ENCODE assay signal across 10 mouse cellular contexts in the genomic region with DNA sequence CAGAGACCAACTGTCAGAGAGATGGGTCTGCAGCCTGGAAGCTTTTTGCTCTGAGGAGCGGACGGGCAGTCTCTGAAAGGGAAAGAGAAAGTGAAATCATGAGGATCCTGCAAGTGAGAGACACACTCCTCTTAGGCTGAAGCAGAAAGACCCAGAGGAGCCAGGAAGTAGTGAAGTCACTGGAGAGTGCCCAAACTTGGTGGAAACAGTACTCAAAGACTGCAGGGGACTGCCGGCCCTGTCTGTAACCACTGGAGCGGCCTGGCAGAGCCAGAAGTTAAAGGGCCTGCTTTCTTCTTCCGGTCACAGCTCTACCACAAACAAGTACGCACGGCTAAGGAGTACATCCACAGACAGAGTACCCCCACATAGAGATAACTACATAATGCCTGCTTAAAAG.
DNase-seq lines count a peak whose midpoint lies in the region; ATAC-seq and TF ChIP-seq lines count a peak whose summit lies in the region.
"Had no signal": no experiment of that assay in that cellular context is flagged by ENCODE, and none has a peak within 500 bp of the region (broad histone marks: within the 10 kb centered on the region; RNA-seq: fewer than 3 reads in every experiment).

No protein-coding gene starts in this region.

- peak overlapping the region; percentile 44 for H3K4me3 ChIP-seq in spleen, adult 2 months (ENCODE audit: extremely low read depth, insufficient read depth, insufficient read length)
- no peak overlapping the region for H3K4me3 ChIP-seq in heart, embryonic 13.5 days
- H3K4me3 ChIP-seq in midbrain, embryonic 14.5 days (replicated peaks; ENCODE audit: low read depth, low read length), result no peak overlapping the region
- H3K4me3 ChIP-seq: embryonic facial prominence, embryonic 13.5 days; midbrain, embryonic 10.5 days had no signal

- ATAC-seq in heart, embryonic 13.5 days (ENCODE audit: extremely low read depth, insufficient number of reproducible peaks, low FRiP score, low TSS enrichment), result no peak
- ATAC-seq in midbrain, embryonic 14.5 days (ENCODE audit: low FRiP score, low TSS enrichment), result no peak

- H3K27ac ChIP-seq in spleen, adult 2 months (ENCODE audit: insufficient read depth, low read length), result peak overlapping the region; percentile 56
- peak overlapping the region; percentile 50 for H3K27ac ChIP-seq in heart, embryonic 13.5 days (replicated peaks)
- H3K27ac ChIP-seq in midbrain, embryonic 14.5 days (replicated peaks; ENCODE audit: low read depth, low read length), result no peak overlapping the region
- H3K27ac ChIP-seq: embryonic facial prominence, embryonic 13.5 days; midbrain, embryonic 10.5 days had no signal

- WGBS in spleen, adult 2 months, result 22% methylated on average over 7 of the region's 7 CpGs
- WGBS in heart, embryonic 13.5 days, result 69% methylated on average over 7 of the region's 7 CpGs
- WGBS in midbrain, embryonic 14.5 days, result 76% methylated on average over 7 of the region's 7 CpGs

- TF ChIP-seq CTCF in spleen, adult 2 months (IDR thresholded peaks at IDR 0.05; ENCODE audit: extremely low read depth, insufficient read depth, insufficient read length, insufficient replicate concordance), result no peak

- H3K27me3 ChIP-seq in spleen, adult 2 months (ENCODE audit: control insufficient read depth, insufficient read depth, low read length), result no peaks in the 10 kb centered on the region
- H3K27me3 ChIP-seq in heart, embryonic 13.5 days (replicated peaks), result no peaks in the 10 kb centered on the region
- H3K27me3 ChIP-seq in midbrain, embryonic 14.5 days (ENCODE audit: control insufficient read depth, insufficient read depth, low read length), result no peaks in the 10 kb centered on the region

- H3K9me3 ChIP-seq in heart, embryonic 13.5 days, result no peaks in the 10 kb centered on the region
- no peaks in the 10 kb centered on the region for H3K9me3 ChIP-seq in midbrain, embryonic 14.5 days (ENCODE audit: control insufficient read depth, low read length)
- H3K9me3 ChIP-seq: embryonic facial prominence, embryonic 13.5 days; midbrain, embryonic 10.5 days had no signal

- H3K4me1 ChIP-seq in spleen, adult 2 months (ENCODE audit: control insufficient read depth, insufficient read depth, insufficient read length), result peaks cover 5% of the 10 kb centered on the region; the same call in 1 of the 2 replicates
- H3K4me1 ChIP-seq in heart, embryonic 13.5 days, result peaks cover 29% of the 10 kb centered on the region
- H3K4me1 ChIP-seq in midbrain, embryonic 14.5 days (ENCODE audit: control insufficient read depth, insufficient read depth, low read length), result peaks cover 9% of the 10 kb centered on the region

- 0 out of 2 replicates have a peak overlapping the region, but pooled peaks have one; percentile 13 for H3K9ac ChIP-seq in heart, embryonic 13.5 days
- no peak overlapping the region for H3K9ac ChIP-seq in midbrain, embryonic 14.5 days (replicated peaks; ENCODE audit: low read length)
- H3K9ac ChIP-seq: embryonic facial prominence, embryonic 13.5 days had no signal

- no peak for TF ChIP-seq POLR2A in spleen, adult 2 months (IDR thresholded peaks at IDR 0.05; ENCODE audit: low read depth, low read length)

- DNase-seq in spleen, adult 2 months (ENCODE audit: low read depth in 1 of 2, low spot score in 2 of 2), result peak; percentile 5 to 7
- no peak for DNase-seq in spleen, adult 12 weeks (ENCODE audit: low spot score)
- peak; percentile 19 to 47 for DNase-seq in kidney, postnatal 25 days
- DNase-seq in thymus, postnatal 0 days (ENCODE audit: low spot score), result peak; percentile 21
- DNase-seq in gastrocnemius, postnatal 10 days, result no peak
- no peak for DNase-seq in midbrain, embryonic 14.5 days
- no peak for DNase-seq in urinary bladder, adult 18-20 months (ENCODE audit: low spot score in 2 of 2)

- peak overlapping the region; percentile 54; the same call in 1 of the 2 replicates for H3K4me2 ChIP-seq in heart, embryonic 13.5 days
- H3K4me2 ChIP-seq in midbrain, embryonic 14.5 days (ENCODE audit: low read length), result no peak overlapping the region
- H3K4me2 ChIP-seq: embryonic facial prominence, embryonic 13.5 days had no signal

- H3K36me3 ChIP-seq in spleen, adult 2 months (ENCODE audit: control insufficient read depth, insufficient read depth, low read length), result no peaks in the 10 kb centered on the region
- no peaks in the 10 kb centered on the region for H3K36me3 ChIP-seq in heart, embryonic 13.5 days
- H3K36me3 ChIP-seq in midbrain, embryonic 14.5 days (ENCODE audit: control insufficient read depth, insufficient read depth, low read length), result no peaks in the 10 kb centered on the region
- H3K36me3 ChIP-seq: embryonic facial prominence, embryonic 13.5 days; midbrain, embryonic 10.5 days had no signal

Comparison
In these comparisons a context has a peak if more than half of its experiments do, and no peak if none do; other contexts are left out.
1. DNase-seq: peak in spleen, adult 2 months (2 of 2), kidney, postnatal 25 days (2 of 2) and thymus, postnatal 0 days (single experiment); none in spleen, adult 12 weeks (single experiment), gastrocnemius, postnatal 10 days (single experiment), midbrain, embryonic 14.5 days (single experiment) and urinary bladder, adult 18-20 months (0 of 2).